Mouse (Mus musculus) kidney, adult 2 months (tissue): Measurements from ENCODE around the gene Ltb. TPM values are rescaled to one million over a fixed set of nuclear protein-coding genes. Genes with fewer than 3 reads are reported as not detected.

Experiments
- DNase-seq: peaks from one replicate; pipeline ENCODE4 v3.0.0; 2021
- H3K27ac ChIP-seq: fragments of 200-500 bp; 2 replicates; pipeline ENCODE4 v1.5.1; 2012; ENCODE audit warnings: low read depth, low read length, control low read depth, inconsistent platforms; ENCODE audit not compliant: insufficient read depth
- H3K27me3 ChIP-seq: fragments of 200-500 bp; replicated peaks from 2 replicates; pipeline ENCODE4 v1.6.1; 2012; ENCODE audit warnings: mild to moderate bottlenecking, moderate library complexity, low read length, inconsistent platforms; ENCODE audit not compliant: control insufficient read depth, insufficient read depth
- H3K36me3 ChIP-seq: fragments of 200-500 bp; 2 replicates; pipeline ENCODE4 v1.6.1; 2012; ENCODE audit warnings: mild to moderate bottlenecking, moderate library complexity, low read length, inconsistent platforms; ENCODE audit not compliant: control insufficient read depth, insufficient read depth
- H3K4me1 ChIP-seq: fragments of 200-500 bp; 2 replicates; pipeline ENCODE4 v1.6.1; 2011; ENCODE audit warnings: low read length; ENCODE audit not compliant: control insufficient read depth, insufficient read depth
- H3K4me3 ChIP-seq: fragments of 200-500 bp; 2 replicates; pipeline ENCODE4 v1.5.1; 2011; ENCODE audit warnings: mild to moderate bottlenecking, low read depth, low read length, control low read depth; ENCODE audit not compliant: insufficient read depth
- CTCF ChIP-seq: fragments of 200-500 bp; conservative IDR thresholded peaks from 2 replicates; pipeline ENCODE4 v1.5.1; 2011; ENCODE audit warnings: low read depth, mild to moderate bottlenecking, control low read depth, low read length, moderate library complexity, mixed read lengths; ENCODE audit not compliant: insufficient read depth, insufficient read length
- POLR2A ChIP-seq: fragments of 200-500 bp; IDR thresholded peaks from one replicate; pipeline ENCODE4 v1.6.1; 2011; ENCODE audit warnings: low read depth, low read length, control low read depth
- WGBS: fragments of 180-500 bp; shearing (Covaris S2); methylation state at CpG from one replicate; pipeline ENCODE4 v1.1.7; 2018; 5-methylcytosine and 5-hydroxymethylcytosine counted together
- polyA plus RNA-seq: library from polyadenylated mRNA; depleted of rRNA; stranded (reverse); fragments of >200 nt; gene quantifications from 2 replicates; pipeline ENCODE4 v1.2.3, GENCODE M21; 2012

Gene Ltb
- polyA plus RNA-seq, 1 experiment, result 20.9 TPM

- peaks cover 8% of the 10 kb centered on the region; the same call in 1 of the 2 replicates for H3K4me1 ChIP-seq
- TF ChIP-seq CTCF (no peak), POLR2A (no peak)
- no peak for DNase-seq
- no peaks in the 10 kb centered on the region for H3K36me3 ChIP-seq
- no peak overlapping the region for H3K27ac ChIP-seq
- no peaks in the 10 kb centered on the region for H3K27me3 ChIP-seq
- no peak overlapping the region for H3K4me3 ChIP-seq
- WGBS, result 79% methylated on average over 12 of the region's 12 CpGs
These were observed 43.3 kb downstream of the Ltb start for GRCm38 (mm10) chr17:35237504-35237903.

DNA sequence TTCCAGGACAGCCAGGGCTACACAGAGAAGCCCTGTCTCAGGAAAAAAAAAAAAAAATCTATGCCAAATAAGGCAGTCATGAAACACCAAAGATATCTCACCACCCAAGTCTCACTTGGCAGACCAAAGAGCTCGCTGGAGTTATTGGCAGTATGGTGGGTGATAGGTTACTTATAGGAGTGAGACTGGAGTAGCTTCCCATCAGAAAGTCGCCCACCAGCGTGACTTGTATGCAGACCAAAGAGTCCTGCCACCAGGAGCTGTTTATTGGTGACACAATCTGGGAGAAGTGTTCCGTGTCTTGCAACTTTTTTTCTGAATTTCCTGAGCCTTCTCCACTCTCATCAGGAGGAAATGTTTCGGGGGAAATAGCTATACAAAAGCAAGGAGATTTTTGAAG lies 45.5 kb downstream of the Ltb start:
- H3K4me1 ChIP-seq, result peaks cover 11% of the 10 kb centered on the region; the same call in 1 of the 2 replicates
- H3K4me3 ChIP-seq, result no peak overlapping the region
- no peak overlapping the region for H3K27ac ChIP-seq
- H3K36me3 ChIP-seq, result peaks cover 5% of the 10 kb centered on the region; the same call in 1 of the 2 replicates
- TF ChIP-seq POLR2A (no peak), CTCF (no peak)
- H3K27me3 ChIP-seq, result no peaks in the 10 kb centered on the region
- DNase-seq, result no peak
- 78% methylated on average over 5 of the region's 5 CpGs for WGBS

- peak; percentile 83 for DNase-seq
- 15% methylated on average over 12 of the region's 12 CpGs for WGBS
These were observed 46.4 kb downstream of the Ltb start for GRCm38 (mm10) chr17:35240384-35241304.

DNA sequence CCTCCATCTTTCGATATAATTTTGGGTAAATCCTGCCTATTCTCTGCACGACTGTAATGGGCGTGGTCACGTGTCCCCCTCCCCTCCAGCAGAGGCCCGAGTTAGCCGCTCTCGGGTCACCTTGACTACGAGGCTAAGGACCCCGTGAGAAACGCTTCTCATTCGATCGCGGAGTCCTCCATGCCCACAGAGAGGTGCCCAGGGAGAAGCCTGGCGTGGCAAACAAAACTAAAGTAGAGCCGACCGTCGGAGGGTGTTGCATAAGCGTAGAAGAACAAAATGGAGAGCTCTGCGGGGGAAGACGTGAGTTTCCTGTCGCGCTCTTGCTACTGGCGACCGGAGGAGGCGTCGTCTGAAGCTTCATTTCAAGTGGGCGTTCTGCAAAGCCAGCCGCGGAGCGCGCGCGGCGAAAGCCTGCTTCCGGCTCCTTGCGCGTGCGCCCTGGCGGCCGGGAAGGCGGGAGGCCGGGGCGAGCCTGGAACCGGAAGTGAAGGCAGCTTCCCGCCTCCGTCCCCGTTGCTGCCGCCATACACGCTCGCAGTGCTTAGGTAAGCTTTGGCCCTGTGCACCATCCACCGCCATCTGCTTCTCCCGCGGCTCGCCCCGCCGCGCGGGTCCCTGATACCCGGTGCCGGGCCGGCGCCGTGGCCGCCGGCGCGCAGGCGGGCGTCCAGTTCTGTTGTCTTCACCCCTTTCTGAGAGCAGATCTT lies 47.2 kb downstream of the Ltb start, which contains the start of gene Ddx39b:
Gene Ddx39b, plus strand, starts transcription at position 442 of the 710 bp plus-strand sequence.
- Histone ChIP-seq H3K27me3 (no peaks in the 10 kb centered on the region), H3K4me3 (peak within 1 kb of the TSS; percentile 61), H3K36me3 (peaks cover 5% of the 10 kb centered on the region), H3K27ac (peak within 1 kb of the TSS; percentile 100), H3K4me1 (peaks cover 17% of the 10 kb centered on the region; the same call in 1 of the 2 replicates)
- DNase-seq, result peak; percentile 97
- WGBS, result under 1% methylated on average over 69 of the region's 69 CpGs
- TF ChIP-seq POLR2A (peak; percentile 85), CTCF (no peak)

More at GRCm38 (mm10) chr17:35240384-35241304, 46.4 kb downstream of the Ltb start:
- Histone ChIP-seq H3K4me3 (peak overlapping the region; percentile 61), H3K27ac (peak overlapping the region; percentile 100), H3K36me3 (peaks cover 5% of the 10 kb centered on the region; the same call in 1 of the 2 replicates), H3K27me3 (no peaks in the 10 kb centered on the region), H3K4me1 (peaks cover 13% of the 10 kb centered on the region; the same call in 1 of the 2 replicates)
- TF ChIP-seq CTCF, result no peak
- TF ChIP-seq POLR2A, result peak; percentile 6

DNA sequence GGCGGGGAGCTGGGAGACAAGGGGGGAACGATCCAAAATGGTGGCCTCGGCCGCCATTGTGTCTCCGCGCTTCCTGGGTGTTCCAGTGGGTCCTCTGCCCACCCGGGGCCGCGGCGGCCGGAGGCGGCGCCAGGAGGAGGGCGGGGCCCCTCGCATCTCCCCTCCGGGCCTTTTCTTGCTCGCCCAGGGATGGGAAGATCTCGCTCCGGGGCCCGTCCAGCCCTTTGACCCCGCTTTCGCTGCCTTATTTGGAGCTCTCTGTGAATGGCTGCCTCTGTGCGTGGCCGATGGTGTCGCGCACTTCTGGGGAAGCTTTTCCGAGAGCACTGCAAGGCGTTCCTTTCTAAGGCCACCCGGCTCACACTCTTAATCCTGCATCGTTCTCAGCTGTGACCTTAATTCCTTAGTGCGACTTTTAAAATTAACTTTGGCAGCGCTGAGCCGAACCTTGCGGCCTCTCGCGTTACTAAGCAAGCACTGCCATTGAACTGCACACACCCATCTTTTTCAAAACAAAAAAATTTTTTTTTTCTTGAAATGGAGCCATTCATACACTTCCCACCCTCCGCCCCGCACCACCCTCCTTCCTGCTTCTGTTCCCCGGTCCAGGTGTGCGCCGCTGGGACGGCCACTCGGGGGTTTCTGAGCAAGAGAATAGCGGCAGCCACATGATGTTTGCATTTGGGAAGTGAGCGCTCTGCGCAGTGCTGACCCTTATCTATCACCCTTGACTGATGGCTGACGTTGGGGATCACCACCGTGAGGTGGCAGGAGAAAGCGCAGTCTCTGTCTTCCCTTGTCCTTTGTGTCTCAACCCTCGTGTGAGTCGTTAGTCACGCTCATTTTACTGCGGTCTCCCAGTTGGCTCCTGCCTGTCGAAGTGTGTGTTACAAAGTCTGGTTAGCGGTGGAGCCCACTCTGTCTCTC lies 48.0 kb downstream of the Ltb start:
- peak; percentile 16; the same call in 1 of the 2 replicates for TF ChIP-seq CTCF
- peak; percentile 31 for TF ChIP-seq POLR2A
- Histone ChIP-seq H3K4me1 (peaks cover 17% of the 10 kb centered on the region; the same call in 1 of the 2 replicates), H3K36me3 (peaks cover 8% of the 10 kb centered on the region), H3K27me3 (no peaks in the 10 kb centered on the region), H3K4me3 (peak overlapping the region; percentile 58), H3K27ac (peak overlapping the region; percentile 97)
- peak; percentile 89 for DNase-seq
- under 1% methylated on average over 55 of the region's 55 CpGs for WGBS

GRCm38 (mm10) chr17:35243086-35243485 lies 48.8 kb downstream of the Ltb start:
- 1% methylated on average over 16 of the region's 16 CpGs for WGBS
- DNase-seq, result peak; percentile 62
- H3K36me3 ChIP-seq, result peaks cover 9% of the 10 kb centered on the region
- peak overlapping the region; percentile 97; the same call in 1 of the 2 replicates for H3K27ac ChIP-seq
- peak overlapping the region; percentile 58 for H3K4me3 ChIP-seq
- H3K4me1 ChIP-seq, result peaks cover 17% of the 10 kb centered on the region; the same call in 1 of the 2 replicates
- no peak for TF ChIP-seq CTCF
- H3K27me3 ChIP-seq, result no peaks in the 10 kb centered on the region
